Mouse (Mus musculus) cerebellum, postnatal 36 days (tissue): ENCODE measurements around the gene Epsti1.
"Not testable (repeated sequence)": the region's sequence is repeated elsewhere in the genome, so short reads cannot be mapped to it uniquely, and the experiment has no call there.

Experiments
- DNase-seq, 2 experiments: peaks; one replicate each; pipeline ENCODE4 v3.0.0; 2021 to 2022; ENCODE audit warnings: mixed read lengths in 2 of 2

The Epsti1 gene

GRCm38 (mm10) chr14:77904171-77904762 is at the start of gene Epsti1:
Epsti1 (plus strand) TSS chr14:77904239.
- no peak for DNase-seq

DNA sequence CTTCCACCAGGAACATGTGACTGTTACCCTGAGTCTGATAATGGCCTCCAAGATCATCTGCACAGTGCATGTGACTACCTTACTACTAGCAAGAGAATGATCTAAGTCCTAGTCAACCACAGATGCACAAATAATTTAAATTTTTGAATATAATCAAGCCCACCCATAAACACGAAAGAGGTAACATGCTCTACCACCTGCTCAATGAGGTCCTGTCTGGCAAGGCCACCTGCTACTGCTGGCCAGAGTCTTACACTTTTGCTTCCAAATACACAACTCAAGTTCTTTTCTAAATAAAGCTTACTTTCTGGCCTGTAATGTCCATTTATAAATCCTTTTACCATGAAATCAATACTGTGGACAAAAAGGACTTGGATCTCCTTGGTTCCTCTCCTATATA is 44.1 kb upstream of the Epsti1 start:
- DNase-seq = no peak

DNA sequence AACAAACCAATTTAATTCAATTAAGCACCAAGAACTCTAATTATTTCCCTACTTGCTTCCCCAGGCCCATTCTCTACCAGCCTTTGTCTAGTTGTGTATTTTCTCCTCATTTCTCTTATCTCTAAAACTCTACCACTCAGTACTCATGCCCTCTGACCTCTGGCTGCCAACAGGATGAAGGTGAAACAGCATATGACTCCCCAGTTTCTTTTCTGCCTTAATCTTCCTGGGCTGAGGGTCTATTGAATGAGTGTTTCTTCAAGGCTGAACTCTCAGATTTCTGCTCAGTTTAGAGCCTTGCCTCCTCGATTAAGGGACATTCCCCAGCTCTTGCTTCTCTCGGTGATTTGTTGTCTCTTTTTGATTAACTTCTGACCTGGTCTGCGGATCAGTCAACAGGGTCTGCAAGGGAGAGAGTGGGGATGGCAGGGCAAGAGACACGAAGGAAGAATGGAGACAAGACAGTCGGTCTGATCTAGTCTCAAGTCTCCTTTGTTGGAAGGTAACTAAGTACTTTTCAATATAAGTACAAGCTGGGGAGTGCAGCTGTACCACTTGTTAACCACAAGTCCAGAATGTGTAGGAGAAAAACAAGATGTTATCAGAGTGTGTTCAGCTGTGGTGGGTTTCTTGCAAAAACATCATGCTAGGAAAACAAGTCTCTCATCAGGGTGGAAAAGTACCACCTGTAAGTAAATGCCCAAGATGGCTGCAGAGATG is 43.0 kb upstream of the Epsti1 start:
- no peak for DNase-seq

DNA sequence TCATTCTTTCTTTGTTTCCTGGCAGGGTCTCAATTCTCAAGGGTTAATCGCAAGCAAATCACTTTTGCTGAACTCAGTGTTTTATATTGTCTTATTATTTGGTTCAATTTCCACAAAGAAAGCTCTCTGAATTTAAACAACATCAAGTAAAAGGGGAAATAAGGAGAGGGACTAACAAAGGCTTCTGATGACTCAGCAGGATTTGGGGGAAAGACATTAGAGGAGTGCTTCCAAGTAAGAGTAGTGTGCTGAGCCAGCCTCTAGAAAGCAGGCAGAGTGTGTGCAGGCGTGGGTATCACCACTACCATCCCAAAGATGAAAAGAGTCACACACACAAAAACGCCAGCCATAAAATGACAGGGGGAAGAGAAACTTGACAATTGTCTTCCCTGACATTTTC is 40.0 kb upstream of the Epsti1 start:
- DNase-seq = no peak

- DNase-seq = no peak
These were observed 39.5 kb upstream of the Epsti1 start for GRCm38 (mm10) chr14:77864510-77864909.

- DNase-seq = no peak
These were observed 36.4 kb upstream of the Epsti1 start for GRCm38 (mm10) chr14:77867601-77868000.

DNA sequence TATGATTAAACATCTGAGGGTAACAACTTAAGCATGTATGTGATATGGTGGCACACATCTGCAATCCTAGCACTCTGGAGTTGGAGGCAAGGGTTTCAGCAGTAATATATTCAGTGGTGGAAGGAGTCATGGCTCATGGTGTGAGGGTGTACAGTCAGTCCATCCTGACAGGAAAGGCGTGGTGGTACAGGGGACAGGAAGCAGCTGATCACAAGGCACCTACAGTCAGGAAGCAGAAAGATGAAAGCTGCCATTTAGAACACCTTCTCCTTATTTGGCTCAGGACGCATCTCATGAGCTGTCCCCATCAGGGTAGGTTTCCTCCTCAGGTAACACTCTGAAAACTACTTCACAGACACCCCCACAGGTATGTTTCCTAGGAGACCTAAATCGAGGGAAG is 33.1 kb upstream of the Epsti1 start:
- DNase-seq = no peak

- DNase-seq = no peak
These were observed 32.6 kb upstream of the Epsti1 start for GRCm38 (mm10) chr14:77871380-77871975.

- peak; percentile 89 to 94 for DNase-seq
These were observed 29.5 kb upstream of the Epsti1 start, which contains the start of gene Dnajc15 for GRCm38 (mm10) chr14:77874304-77875241. Dnajc15 (minus strand) TSS chr14:77875125.

DNA sequence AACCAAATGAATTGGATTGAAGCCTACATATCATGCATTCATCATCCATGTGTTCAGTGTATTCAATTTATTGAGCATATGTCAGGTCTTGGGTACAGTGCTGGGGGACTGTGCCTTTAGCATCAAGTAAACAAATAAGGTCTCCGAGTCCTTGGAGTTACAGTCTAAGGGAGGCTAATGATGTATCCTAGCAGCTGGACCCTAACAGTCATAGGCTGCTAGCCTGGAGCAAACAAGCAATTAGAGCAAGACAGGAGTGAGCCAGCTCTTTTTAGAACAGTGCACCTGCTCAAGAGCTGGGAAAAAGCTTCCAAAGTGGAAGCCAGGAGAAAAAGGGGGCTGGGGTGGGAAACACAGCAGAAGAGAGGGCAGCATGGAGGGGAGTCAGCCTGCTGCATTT is 27.8 kb upstream of the Epsti1 start:
- no peak for DNase-seq

DNA sequence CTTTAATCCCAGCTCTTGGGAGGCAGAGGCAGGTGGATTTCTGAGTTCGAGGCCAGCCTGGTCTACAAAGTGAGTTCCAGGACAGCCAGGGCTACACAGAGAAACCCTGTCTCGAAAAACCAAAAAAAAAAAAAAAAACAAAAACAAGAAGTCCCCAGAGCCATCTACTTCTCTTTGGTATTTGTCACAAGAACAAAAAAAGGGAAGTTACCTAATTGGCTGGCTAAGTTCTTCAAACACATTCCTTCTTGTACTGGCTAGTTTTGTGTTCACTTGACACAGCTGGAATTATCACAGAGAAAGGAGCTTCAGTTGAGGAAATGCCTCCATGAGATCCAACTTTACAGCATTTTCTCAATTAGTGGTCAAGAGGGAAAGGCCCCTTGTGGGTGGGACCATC is 26.2 kb upstream of the Epsti1 start:
- not testable (repeated sequence) for DNase-seq

- DNase-seq = no peak
These were observed 22.0 kb upstream of the Epsti1 start for GRCm38 (mm10) chr14:77881998-77882397.

- DNase-seq = peak; percentile 10 to 20
These were observed 21.4 kb upstream of the Epsti1 start for GRCm38 (mm10) chr14:77882669-77883068.

DNA sequence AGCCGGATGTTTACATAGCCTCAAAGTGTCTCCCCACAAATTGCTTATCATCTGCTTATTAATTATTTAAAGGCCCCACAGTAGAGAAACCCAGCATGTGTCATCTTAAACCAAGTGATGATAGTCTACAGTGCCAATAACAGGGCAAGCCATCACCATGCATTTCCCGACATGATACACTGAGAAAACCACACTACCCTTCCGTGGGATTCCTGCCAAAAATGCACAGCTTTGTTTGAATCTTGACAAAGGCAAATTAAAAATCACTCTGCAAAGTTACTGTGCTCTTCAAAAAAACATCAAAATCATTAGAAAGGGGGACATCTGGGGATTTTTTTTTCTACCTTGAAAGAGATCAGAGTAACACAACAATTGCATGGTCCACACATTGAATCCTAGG is 17.7 kb upstream of the Epsti1 start:
- DNase-seq = no peak

DNA sequence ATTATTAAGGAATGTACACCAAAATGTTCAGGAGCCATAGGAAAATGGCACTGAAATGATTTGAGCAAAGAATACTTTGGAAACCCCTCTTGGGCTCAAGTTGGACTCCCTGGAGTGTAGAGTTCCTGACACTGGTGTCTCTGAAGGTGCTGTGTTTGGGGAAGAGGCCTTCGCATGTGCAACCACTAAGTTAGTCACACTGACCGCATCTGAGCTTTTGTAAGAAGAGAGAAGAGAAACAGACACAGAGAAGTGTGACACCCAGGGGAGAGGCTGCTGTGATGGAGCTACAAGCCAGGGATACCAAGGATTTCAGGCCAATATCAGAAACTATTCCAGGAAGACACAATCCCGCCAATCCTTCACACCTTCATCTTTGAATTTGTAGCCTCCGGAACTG is 17.1 kb upstream of the Epsti1 start:
- DNase-seq = no peak

- DNase-seq = no peak
These were observed 14.1 kb upstream of the Epsti1 start for GRCm38 (mm10) chr14:77889911-77890310.

GRCm38 (mm10) chr14:77895951-77896350 is 8.1 kb upstream of the Epsti1 start:
- no peak for DNase-seq

DNA sequence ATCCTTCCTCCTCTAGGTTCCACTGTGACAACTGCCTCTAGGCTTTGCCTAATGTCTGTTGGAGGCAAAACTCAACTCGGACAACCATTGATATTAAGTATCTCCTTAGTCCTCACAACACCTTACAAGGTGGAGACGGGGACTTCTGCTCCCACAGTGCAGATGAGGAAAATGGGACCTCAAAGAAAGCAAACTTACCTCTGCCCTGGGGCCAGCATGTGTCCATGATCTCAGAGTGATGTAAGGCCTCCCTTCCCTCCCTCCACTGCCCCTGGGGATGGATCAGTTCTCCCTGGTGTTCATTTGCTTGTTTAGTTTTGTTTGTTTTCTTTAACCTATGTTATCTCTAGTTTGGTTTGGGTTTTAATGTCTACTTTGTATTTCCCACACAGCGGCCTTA is 1.5 kb upstream of the Epsti1 start:
- DNase-seq = no peak

- DNase-seq = no peak
These were observed 1.4 kb downstream of the Epsti1 start for GRCm38 (mm10) chr14:77905466-77905865.

- no peak for DNase-seq
These were observed 2.5 kb downstream of the Epsti1 start for GRCm38 (mm10) chr14:77906586-77906985.

GRCm38 (mm10) chr14:77915776-77916175 is 11.7 kb downstream of the Epsti1 start:
- DNase-seq = no peak

GRCm38 (mm10) chr14:77921641-77922040 is 17.6 kb downstream of the Epsti1 start:
- DNase-seq = no peak
